Mouse (Mus musculus) lung, adult 10 weeks (tissue): ENCODE results near the gene Entpd2. TPM values are rescaled to one million over a fixed set of nuclear protein-coding genes. Genes with fewer than 3 reads are reported as not detected.

Experiments
- polyA plus RNA-seq: library from polyadenylated mRNA; stranded (reverse); fragments of 350-450 nt; fragmentation: Illumina TruSeq; extraction: RNeasy Lipid Tissue Mini Kit (QIAGEN cat#74804); gene quantifications from one replicate; pipeline ENCODE4 v1.2.3, GENCODE M21; 2014; ENCODE audit warnings: low read depth, low replicate concordance; ENCODE audit not compliant: insufficient read depth

Gene Entpd2
- 7.6 TPM for polyA plus RNA-seq

DNA sequence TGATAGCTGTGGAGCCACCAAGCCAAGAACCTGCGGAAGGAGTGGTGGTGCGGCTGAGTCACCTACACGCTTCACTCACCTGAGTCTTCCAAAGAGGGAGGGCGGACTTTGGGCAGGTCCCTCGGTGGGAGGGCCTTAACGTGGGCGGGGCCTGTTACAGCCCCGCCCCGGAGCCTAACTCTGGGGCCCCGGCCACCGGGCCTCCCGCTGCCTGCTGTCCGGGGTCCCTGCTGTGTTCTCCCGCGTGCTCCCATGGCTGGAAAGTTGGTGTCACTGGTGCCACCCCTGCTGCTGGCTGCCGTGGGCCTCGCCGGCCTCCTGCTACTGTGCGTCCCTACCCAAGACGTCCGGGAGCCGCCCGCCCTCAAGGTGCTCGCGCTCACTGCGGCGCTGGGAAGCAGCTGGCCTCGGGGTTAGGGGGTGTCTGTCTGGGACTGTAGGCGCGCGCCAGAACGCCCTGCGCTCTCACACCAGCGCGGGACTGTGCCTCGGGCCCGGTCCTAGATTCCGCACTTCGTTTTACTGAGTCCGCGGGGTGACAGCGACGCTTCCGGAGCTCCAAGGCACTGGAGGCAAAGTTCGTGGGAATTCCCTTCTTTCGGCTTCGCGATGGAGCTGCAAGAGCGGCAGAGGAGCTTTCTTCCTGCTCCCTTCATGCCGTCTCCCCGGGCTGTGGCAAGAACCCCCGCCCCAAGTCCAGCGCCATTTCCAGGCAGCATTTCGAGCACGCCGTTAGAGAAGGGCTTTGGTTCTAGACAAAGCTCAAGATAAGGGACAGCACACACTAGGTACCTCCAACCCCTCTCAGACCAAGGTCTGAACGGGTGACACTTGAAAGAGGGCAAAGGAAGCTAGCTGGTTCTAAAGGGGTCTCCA lies at the start of gene Entpd2:
Gene Entpd2 (plus strand): TSS at position 154 of the 876 bp plus-strand sequence.

DNA sequence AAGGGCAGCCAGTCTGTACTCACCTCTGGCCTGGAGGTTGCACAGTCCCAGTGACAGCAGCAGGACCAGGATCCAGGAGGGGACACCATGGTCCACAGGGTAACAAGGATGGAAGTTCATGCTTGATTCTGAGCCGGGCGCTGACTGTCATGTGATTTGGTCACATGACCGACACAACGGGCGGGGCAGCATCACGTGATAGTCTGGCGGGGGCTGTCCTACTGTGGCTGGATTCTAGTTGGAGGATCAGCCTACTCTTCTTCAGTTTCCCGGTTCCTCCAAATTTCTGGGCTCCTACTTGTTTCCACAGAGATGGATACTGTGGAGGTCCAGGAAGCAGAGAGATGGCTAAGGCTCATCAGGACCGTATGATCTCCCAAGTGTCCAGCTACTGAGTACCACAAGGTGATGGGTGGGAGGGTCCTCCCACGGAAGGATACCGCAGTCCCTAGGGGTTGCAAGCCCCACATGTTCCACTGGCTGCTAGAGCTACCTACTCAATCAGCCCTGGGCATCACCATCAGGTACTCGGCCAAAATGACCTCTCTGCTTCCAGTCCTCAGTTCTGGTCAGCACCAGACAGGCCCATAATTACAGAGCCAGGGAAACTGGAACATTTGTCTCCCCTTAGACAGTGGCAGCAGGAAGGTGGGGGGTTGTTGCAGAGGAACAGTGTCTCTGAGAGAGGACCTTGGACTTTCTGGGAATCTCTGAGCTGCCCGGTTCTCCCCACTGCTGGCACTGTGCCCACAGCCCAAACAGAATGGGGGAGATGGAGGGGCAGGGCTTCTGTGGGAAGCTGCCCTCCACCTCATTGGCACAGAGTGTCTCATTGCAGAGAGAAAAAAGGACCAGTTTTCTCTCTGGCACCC lies 39.2 kb upstream of the Entpd2 start, which contains the start of gene Dpp7:
Gene Dpp7 (minus strand): TSS at position 152 of the 872 bp plus-strand sequence.

GRCm38 (mm10) chr2:25365091-25365761 lies 30.4 kb upstream of the Entpd2 start, which contains the start of gene Uap1l1:
Gene Uap1l1, minus strand, starts transcription at chr2:25365682.

DNA sequence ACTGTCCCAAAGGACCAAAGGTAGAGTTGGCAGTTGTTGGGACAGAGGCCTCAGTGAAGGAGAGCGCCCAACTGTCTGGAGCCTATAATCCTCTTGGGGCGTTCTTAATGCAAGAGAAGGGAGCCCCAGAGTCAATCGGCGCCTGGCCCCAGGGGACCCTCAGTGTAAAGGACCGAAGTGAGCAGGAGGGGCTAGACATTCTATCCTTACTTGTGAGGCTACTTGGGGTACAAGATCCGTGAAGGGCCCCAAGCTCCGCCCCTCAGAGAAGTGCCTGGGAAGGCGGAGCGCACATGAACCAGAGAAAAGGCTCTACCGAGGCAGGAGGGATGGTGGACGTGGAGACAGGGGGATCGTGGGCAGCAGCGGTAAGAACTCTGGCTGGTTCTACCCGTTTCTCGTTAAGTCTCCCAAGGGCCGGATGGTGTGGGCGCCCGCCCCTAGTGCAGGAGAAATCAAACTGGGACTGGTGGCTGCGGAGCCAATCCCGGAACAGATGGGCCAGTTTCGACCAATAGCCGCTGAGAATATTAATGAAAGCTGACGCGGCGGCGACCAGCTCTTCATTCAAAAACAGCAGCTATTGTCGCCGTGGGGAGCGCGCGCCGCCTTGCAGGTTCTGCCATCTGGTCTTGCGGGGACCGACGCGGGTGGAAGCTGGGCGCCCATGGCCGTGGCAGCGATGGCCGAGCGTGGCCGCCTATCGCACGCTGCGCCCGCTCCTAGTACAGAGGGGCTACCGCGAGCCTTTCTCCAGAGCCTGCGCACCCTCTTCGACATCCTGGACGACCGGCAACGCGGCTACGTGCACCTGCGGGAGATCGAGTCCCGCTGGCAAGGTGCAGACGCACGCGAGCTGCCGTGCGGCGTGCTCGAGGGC lies 23.7 kb upstream of the Entpd2 start, which contains the start of gene Sapcd2:
Gene Sapcd2 (plus strand): TSS at position 558 of the 880 bp plus-strand sequence.

DNA sequence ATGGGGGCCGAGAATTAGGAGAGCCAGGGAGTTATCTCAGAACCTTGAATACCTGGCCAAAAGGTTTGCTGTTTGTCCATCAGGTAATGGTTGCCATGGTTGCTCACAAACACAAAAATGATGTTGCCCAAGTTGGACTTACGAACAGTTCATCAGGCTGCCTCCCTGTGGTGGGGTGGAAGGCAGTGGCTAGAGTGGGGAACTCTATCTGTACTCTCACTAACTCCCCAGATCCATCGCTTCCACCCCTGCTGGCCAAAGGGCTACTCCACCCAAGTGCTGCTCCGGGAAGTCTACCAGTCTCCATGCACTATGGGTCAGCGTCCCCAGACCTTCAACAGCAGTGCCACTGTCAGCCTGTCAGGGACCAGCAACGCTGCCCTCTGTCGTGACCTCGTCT lies 3.4 kb downstream of the Entpd2 start, which contains the start of gene Npdc1:
Gene Npdc1 (plus strand): TSS at position 301 of the 400 bp plus-strand sequence.

DNA sequence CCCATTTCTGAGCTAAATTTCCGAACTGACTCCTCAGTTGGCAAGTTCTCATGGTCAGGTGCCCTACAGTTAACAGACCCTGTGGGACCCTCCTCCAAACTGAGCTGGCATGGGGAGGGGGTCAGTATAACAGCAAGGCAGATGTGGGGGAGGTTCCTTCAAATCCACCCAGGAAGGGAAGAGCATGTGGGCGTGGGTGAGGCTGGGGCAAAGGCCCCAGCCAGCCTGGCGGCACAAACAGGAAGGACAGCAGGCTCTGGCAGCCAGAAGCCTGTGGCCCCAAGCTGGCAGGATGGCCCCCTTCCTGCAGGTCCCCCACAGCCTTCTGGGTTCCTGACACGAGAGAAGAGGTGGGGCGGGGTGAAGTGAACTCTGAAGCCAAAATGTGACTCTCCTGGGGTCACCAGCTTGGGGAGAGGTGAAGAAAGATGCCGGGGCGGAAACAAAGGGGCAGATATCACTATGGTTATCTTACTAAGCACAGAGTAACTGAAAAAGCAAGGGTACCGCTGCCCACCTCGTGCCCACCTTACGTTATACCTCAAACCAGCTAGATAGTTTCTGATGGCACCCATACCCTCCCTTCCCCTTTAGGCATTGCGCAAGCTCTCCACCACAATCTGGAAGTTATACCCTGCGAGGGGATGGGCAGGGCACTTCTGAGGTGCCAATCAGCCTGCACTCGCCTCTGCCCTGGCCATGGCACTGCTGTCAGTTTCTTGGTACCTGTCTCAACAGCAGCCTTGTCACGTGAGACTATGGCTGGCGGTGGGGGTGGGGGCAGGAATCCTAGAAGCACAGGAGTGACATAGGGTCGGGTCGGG lies 27.1 kb downstream of the Entpd2 start, which contains the start of gene Fut7:
Gene Fut7 (plus strand): TSS at position 681 of the 824 bp plus-strand sequence.

DNA sequence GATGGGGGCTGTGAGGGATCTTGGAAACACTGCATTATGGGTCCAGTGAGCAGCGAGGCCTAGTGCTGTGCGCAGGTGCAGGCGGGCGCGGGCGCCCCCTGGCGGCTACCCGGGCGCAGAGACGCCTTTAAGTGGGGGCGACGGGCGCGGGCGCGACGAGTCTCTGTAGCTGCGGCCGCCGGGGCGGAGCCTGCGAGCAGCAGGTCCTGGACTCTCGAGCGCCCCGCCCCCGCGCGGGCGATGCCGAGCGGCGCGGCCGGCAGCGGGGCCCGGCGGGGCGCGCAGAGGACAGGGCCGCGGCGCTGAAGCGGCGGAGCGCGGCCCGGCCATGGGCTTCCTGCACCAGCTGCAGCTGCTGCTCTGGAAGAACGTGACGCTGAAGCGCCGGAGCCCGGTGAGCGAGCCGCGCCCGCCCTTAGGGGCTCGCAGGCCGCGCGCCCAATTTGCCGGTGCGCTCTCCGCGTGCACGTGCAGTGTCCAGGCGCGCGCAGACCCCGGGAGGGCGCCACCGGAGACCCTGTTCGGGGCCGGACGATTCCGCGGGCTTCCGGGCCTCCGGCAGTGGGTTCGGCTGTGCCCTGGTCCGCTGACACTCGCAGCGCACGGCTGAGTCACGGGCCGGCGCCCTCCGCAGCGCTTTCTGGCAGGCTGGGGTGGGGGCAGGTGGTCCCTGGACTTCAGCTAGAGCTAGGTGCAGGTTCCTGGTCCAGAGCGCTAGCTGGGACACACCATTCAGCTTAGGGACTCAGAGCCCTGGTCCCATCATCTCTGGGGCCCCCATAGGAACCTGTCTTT lies 33.0 kb downstream of the Entpd2 start, which contains the start of gene Abca2:
Gene Abca2 (plus strand): TSS at position 262 of the 795 bp plus-strand sequence.

Other genes starting within 250 kb of the Entpd2 start
- gene Nrarp, start 215.1 kb upstream of the Entpd2 start, polyA plus RNA-seq, result 28.7 TPM
- 18.3 TPM for gene Tor4a, start 199.0 kb upstream of the Entpd2 start, polyA plus RNA-seq
- gene Nelfb, start 184.4 kb upstream of the Entpd2 start, polyA plus RNA-seq, result 41.8 TPM
- not detected for gene Stpg3, start 181.2 kb upstream of the Entpd2 start, polyA plus RNA-seq
- not detected for gene Fam166a, start 177.1 kb upstream of the Entpd2 start, polyA plus RNA-seq
- gene Tubb4b, start 171.2 kb upstream of the Entpd2 start, polyA plus RNA-seq, result 379 TPM
- not detected for gene Slc34a3, start 161.5 kb upstream of the Entpd2 start, polyA plus RNA-seq
- gene Rnf224, start 159.1 kb upstream of the Entpd2 start, polyA plus RNA-seq, result not detected
- 2.1 TPM for gene Rnf208, start 153.6 kb upstream of the Entpd2 start, polyA plus RNA-seq
- gene Cysrt1, start 153.4 kb upstream of the Entpd2 start, polyA plus RNA-seq, result 0.30 TPM
- 6.2 TPM for gene AL732309.1, start 149.0 kb upstream of the Entpd2 start, polyA plus RNA-seq
- 15.5 TPM for gene Tmem203, start 140.4 kb upstream of the Entpd2 start, polyA plus RNA-seq
- 6.2 TPM for gene Tprn, start 133.3 kb upstream of the Entpd2 start, polyA plus RNA-seq
- gene Ssna1, start 123.4 kb upstream of the Entpd2 start, polyA plus RNA-seq, result 68.9 TPM
- gene Anapc2, start 123.4 kb upstream of the Entpd2 start, polyA plus RNA-seq, result 38.0 TPM
- gene Tmem210, start 107.7 kb upstream of the Entpd2 start, polyA plus RNA-seq, result not detected
- 22.2 TPM for gene Lrrc26, start 106.0 kb upstream of the Entpd2 start, polyA plus RNA-seq
- gene Grin1, start 76.7 kb upstream of the Entpd2 start, polyA plus RNA-seq, result not detected
- 31.9 TPM for gene Man1b1, start 63.5 kb upstream of the Entpd2 start, polyA plus RNA-seq
- 18.5 TPM for gene Dpp7, start 39.5 kb upstream of the Entpd2 start, polyA plus RNA-seq
- 51.2 TPM for gene Uap1l1, start 30.2 kb upstream of the Entpd2 start, polyA plus RNA-seq
- 1.0 TPM for gene Sapcd2, start 23.6 kb upstream of the Entpd2 start, polyA plus RNA-seq
- 69.7 TPM for gene Npdc1, start 3.5 kb downstream of the Entpd2 start, polyA plus RNA-seq
- 1.7 TPM for gene Fut7, start 27.4 kb downstream of the Entpd2 start, polyA plus RNA-seq
- gene Abca2, start 32.8 kb downstream of the Entpd2 start, polyA plus RNA-seq, result 9.0 TPM
- 364 TPM for gene Clic3, start 61.0 kb downstream of the Entpd2 start, polyA plus RNA-seq
- 44.5 TPM for gene Paxx, start 65.2 kb downstream of the Entpd2 start, polyA plus RNA-seq
- gene Ptgds, start 74.2 kb downstream of the Entpd2 start, polyA plus RNA-seq, result 1.6 TPM
- gene Lcn12, start 98.0 kb downstream of the Entpd2 start, polyA plus RNA-seq, result not detected
- gene Fbxw5, start 104.9 kb downstream of the Entpd2 start, polyA plus RNA-seq, result 27.0 TPM
- gene C8g, start 105.8 kb downstream of the Entpd2 start, polyA plus RNA-seq, result 0.92 TPM
- 19.5 TPM for gene Traf2, start 151.1 kb downstream of the Entpd2 start, polyA plus RNA-seq
- gene Edf1, start 162.0 kb downstream of the Entpd2 start, polyA plus RNA-seq, result 272 TPM
- 0.44 TPM for gene Mamdc4, start 179.0 kb downstream of the Entpd2 start, polyA plus RNA-seq
- gene Phpt1, start 179.3 kb downstream of the Entpd2 start, polyA plus RNA-seq, result 64.0 TPM
- gene Ajm1, start 185.9 kb downstream of the Entpd2 start, polyA plus RNA-seq, result not detected
- gene Rabl6, start 212.6 kb downstream of the Entpd2 start, polyA plus RNA-seq, result 25.9 TPM
- gene Ccdc183, start 221.8 kb downstream of the Entpd2 start, polyA plus RNA-seq, result not detected
- 21.1 TPM for gene Tmem141, start 226.1 kb downstream of the Entpd2 start, polyA plus RNA-seq
- 23.9 TPM for gene Fcna, start 232.2 kb downstream of the Entpd2 start, polyA plus RNA-seq